Mouse (Mus musculus): ENCODE data around the gene Celf3.

The Celf3 gene

DNA sequence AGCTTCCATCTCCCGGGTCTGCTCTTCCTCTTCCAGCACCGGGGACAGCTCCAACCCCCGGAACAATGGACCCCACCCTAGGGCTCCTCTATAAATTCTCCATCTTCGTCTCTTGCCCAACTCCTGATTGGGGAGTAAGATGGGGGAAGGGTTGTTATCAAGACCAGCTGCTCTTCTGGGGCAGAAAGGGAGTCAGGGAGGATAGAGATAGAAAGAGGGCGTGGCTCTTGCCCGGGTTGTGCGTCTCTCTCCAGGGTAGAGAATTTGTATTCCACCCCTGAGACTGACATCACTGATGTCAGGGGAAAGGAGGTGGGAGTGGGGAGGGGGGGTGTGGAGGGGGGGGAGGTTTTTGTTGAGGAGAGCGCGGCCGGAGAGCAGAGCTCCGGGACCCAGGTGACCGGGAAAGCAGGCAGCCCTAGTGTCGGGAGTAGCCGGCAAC is at the start of gene Celf3:
Gene Celf3 (plus strand): TSS at position 315 of the 442 bp plus-strand sequence.
- peak; percentile 81 for DNase-seq (ENCODE audit: low read depth, low spot score)

- DNase-seq (ENCODE audit: low read depth, low spot score) = no peak
Observed at GRCm38 (mm10) chr3:94430980-94431379, 47.1 kb upstream of the Celf3 start.

DNA sequence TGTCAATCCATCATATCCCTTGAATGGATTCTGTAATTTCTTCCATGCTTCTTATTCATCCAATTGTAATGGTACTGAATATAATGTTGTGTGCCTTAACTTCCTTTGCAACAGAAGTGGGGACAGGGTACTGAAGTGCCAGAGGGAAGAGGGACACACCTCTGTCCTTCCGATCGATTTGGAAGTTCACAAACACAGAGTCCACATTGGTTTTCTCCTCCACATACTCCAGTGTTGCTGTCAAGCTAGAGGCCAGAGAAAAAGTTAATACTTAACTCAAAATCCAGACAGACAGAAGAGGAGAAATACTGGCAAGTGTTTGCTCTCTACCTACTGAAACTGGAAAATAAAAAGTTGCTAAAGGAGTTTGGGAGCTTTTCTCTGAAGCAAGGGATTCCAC is 43.8 kb upstream of the Celf3 start:
- no peak for DNase-seq (ENCODE audit: low read depth, low spot score)

- DNase-seq (ENCODE audit: low read depth, low spot score) = no peak
Observed at GRCm38 (mm10) chr3:94436420-94436819, 41.7 kb upstream of the Celf3 start.

GRCm38 (mm10) chr3:94441182-94441581 is 36.9 kb upstream of the Celf3 start:
- DNase-seq (ENCODE audit: low read depth, low spot score) = no peak

GRCm38 (mm10) chr3:94442951-94443596 is 35.0 kb upstream of the Celf3 start, which contains the start of gene Mrpl9:
TSS of gene Mrpl9 (plus strand) at chr3:94443318.
- DNase-seq (ENCODE audit: low read depth, low spot score) = peak; percentile 91

- DNase-seq (ENCODE audit: low read depth, low spot score) = no peak
Observed at GRCm38 (mm10) chr3:94443597-94443964, 34.5 kb upstream of the Celf3 start, which contains the start of gene Oaz3. TSS of gene Oaz3 (minus strand) at chr3:94443915.

GRCm38 (mm10) chr3:94449377-94449776 is 28.7 kb upstream of the Celf3 start:
- DNase-seq (ENCODE audit: low read depth, low spot score) = no peak

- peak; percentile 94 for DNase-seq (ENCODE audit: low read depth, low spot score)
Observed at GRCm38 (mm10) chr3:94456529-94457000, 21.5 kb upstream of the Celf3 start.

GRCm38 (mm10) chr3:94457055-94457454 is 21.0 kb upstream of the Celf3 start:
- DNase-seq (ENCODE audit: low read depth, low spot score) = no peak

DNA sequence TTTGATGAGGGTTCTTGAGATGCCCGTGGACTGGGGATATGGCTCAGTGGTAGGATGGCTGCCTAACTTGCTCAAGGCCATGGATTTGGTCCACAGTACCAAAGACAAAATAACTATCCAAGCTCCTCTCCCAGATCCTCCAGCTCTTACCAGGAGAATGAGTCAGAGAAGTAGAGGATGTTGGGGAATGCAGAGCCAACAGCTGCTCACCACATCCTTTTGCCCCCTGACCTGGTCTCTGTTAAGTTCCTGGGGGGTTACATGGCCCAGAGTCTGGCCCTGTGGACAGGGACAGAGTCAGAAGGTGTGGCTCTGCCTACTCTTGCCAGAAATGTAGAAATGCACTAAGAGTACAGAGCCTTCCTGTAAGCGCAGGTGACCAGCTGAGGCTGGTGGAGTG is 18.3 kb upstream of the Celf3 start:
- no peak for DNase-seq (ENCODE audit: low read depth, low spot score)

GRCm38 (mm10) chr3:94463926-94464578 is 14.0 kb upstream of the Celf3 start:
- DNase-seq (ENCODE audit: low read depth, low spot score) = no peak

DNA sequence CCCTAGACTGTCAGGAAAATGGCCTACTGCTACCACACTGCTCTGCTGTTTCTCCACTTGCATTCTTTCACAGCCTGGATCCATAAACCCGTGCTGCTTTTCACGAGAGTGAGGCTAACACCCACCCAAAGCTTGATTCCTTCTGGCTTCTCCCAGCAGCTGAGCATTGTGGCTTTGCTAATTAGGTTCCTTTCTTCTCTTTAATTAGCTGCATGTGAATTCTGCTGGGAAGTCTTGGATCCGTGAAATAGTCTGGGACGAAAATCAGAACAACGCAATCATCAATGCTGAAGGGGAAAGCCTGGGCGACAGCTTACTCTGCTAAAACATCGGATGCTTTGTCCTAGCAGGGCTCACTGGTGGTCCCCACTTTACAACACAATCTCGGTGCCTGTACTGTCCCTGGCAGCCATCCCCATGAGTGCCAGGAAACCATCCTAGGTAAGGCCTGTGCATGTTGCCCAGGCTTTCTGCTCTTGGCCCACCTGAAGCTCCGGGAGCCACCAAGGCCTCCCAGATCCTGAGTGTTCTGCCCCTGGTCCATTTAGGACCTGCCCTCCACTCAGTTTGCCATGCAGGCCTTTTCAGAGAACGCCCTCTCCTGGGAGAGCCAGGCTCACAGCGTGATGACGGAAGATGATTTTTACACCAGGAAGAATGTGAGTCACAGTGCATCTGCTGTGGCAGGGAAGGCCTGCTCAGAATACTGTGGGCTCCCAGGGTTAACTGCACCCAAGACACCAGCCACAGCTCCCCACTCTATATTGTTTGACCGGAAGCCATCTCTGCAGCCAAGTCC is 12.3 kb upstream of the Celf3 start:
- no peak for DNase-seq (ENCODE audit: low read depth, low spot score)

GRCm38 (mm10) chr3:94468931-94469330 is 9.2 kb upstream of the Celf3 start:
- no peak for DNase-seq (ENCODE audit: low read depth, low spot score)

GRCm38 (mm10) chr3:94472447-94473114 is 5.5 kb upstream of the Celf3 start:
- no peak for DNase-seq (ENCODE audit: low read depth, low spot score)

- no peak for DNase-seq (ENCODE audit: low read depth, low spot score)
Observed at GRCm38 (mm10) chr3:94473115-94473505, 5.0 kb upstream of the Celf3 start.

DNA sequence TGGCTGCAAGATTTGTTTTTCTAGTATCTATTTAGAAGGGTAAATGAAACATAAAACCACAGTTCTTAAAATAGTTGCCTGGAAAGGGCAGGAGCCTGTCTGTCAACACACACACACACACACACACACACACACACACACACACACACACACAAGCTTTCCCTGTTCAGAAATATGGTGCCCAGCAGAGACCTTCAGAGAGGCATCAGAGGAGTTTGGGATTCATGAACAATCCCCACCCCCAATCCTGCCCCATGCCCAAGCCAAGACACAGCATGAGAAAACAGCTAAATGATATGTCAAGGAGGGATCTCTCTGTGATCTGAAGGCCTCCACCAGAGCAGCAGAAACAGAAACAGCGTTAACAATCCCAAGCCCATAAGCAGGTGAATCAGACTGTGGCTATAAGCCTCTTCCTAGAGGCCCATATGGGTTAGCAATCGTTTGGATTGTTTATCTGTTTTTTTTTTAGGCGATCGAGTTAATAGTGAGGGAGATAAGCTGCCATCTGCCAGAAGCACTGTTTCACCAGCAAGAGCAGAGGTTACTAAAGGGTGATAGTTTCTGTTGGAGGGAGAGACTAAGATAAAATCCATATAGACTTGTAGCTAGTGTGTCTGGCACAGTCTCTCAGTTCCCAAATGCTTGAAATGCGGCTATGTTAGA is 4.4 kb upstream of the Celf3 start:
- peak; percentile 52 for DNase-seq (ENCODE audit: low read depth, low spot score)

DNA sequence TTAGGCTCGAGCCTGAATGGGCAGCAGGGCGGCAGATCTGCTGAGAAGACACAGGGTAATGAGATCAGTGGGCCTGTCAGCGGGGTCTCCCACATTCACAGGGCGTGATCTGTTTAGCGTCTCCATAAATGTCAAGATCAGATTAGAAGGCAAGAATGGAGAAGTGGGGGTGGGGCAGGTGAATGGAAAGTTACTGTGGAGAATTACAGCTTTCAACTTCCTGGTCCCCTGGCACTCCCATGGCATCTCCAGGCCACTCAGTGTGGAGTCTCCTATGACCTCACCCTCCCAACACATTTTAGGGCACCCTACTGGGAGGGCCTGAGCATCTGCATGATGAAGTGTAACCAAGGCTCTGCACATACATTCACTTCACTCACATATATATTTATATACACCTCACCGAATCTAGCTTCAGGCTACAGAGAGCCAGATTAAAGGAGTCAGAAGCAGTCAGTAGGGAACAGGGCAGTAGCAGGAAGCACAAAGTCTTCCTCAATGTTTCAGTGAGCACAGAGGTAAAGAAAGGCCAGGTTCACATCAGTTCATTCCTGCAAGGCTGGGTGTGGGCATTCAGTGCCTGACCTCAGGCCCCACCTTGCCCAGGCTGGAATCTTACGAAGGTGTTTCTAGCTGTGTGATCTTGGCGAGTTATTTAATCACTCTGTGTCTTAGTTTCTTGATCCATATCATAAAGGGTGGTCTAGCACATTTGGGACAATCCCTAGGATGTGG is 1.6 kb upstream of the Celf3 start:
- no peak for DNase-seq (ENCODE audit: low read depth, low spot score)

- no peak for DNase-seq (ENCODE audit: low read depth, low spot score)
Observed at GRCm38 (mm10) chr3:94477444-94477843, 651 bp upstream of the Celf3 start.

- DNase-seq (ENCODE audit: low read depth, low spot score) = no peak
Observed at GRCm38 (mm10) chr3:94478591-94479169, 585 bp downstream of the Celf3 start.
